Mouse (Mus musculus) ovary, adult 2 months (tissue): ENCODE results near the gene Cct7. TPM values are rescaled to one million over a fixed set of nuclear protein-coding genes. Genes with fewer than 3 reads are reported as not detected.

Source experiments
- polyA plus RNA-seq: library from polyadenylated mRNA; depleted of rRNA; stranded (reverse); fragments of >200 nt; gene quantifications from 2 replicates; pipeline ENCODE4 v1.2.3, GENCODE M21; 2012; rRNA removed

Cct7 gene
- polyA plus RNA-seq, result 144 and 170 TPM in 2 replicates

DNA sequence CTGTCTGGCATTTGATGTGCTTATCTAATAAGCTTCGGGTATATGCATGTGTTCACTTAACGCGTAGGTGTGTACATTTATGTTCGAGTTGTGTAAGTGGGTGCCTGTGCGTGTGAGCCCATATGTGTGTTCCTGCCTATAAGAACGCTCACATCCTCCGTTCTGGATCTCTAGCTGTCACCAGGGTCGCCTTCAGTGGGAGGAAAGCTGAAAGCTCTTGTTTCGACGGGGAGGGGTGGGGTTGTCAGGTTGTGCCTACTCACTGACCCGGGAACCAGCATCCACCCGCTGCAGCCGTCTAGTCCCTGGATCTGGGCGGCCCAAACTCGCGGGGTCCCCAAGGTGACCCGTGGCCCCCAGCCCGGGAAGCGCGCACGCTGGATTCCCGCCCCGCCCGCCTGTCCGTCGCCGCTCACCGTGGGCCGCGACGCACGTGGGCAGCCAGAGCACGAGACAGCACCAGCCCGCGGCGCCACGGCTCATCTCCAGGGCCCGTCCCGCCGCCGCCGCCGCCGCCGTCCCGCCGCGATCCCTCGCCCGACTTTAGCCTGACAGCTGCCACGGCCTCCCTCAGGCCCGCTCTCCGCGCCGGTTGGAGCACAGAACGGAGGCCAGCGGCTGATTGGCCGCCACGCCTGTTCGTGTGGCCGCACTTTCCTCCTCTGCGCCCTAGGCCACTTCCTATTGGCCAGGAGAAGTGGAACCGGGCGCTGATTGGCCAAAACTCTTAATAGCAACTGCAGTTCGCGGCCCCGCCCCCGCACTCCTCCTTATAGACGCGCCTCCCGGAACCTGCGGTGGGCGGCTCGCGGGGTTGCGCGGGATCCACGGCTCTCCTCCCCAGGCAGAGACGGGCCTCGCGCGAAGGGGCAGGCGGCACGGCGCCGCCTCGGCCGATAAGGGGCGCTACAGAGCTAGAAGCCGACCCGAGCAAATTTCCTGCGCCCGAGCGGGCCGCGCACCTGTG is at the start of gene Cct7:
TSS of gene Cct7 (plus strand) at position 818 of the 967 bp plus-strand sequence.

DNA sequence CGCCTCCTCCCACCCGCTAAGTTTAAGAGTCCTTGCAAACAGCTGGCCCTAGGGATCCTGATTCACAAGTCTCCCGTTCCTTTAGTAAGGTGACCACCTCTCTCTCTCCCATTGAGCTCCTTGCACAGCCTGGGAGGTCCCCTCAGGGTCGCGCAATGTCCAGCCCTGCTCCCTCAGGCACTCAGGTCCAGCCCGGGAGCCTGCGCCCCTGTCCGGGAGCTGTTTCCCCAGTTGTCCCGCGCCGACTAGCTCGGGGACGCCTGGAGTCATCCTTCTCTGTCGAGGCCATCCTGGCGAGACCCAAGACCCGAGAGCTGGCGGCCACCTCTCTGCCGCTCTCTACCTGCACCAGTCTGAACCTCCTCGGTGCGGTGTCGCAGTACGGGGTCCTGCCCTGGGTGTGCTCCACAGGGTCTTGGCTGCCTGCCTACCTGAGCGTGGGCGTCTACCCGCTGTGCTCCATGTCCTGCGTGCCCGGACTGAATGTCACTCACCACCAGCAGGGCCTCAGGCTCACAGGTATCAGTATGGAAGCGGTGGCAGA is 27.4 kb upstream of the Cct7 start, which contains the start of gene Noto:
TSS of gene Noto (plus strand) at position 51 of the 544 bp plus-strand sequence.

DNA sequence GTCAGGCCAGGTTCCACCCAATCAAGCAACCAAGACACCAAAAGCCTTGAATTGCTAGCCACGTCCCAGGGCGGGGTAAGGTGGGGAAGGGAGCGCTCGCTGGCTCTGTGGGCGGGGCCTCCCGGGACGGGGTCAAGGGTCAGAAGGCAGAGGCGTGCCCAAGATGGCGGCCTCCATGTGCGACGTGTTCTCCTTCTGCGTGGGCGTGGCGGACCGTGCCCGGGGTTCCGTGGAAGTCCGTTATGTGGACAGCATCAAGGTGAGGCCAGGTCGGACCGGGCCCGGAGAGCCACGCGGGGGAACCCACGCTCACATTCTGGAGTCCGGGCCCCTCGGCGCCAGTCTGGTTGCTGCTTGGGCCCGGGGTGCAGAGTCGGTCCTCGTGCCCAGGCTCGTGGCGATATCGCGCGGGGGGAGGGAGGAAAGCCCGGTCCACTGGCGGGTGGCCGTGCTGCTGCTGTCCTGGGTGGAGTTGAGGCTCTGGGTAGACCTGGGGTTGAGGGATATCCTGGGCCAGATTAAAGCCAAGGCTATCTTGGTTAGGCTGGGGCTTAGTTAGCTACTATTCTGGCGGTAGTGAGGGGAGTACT is 19.4 kb upstream of the Cct7 start, which contains the start of gene Smyd5:
TSS of gene Smyd5 (plus strand) at position 148 of the 590 bp plus-strand sequence.

DNA sequence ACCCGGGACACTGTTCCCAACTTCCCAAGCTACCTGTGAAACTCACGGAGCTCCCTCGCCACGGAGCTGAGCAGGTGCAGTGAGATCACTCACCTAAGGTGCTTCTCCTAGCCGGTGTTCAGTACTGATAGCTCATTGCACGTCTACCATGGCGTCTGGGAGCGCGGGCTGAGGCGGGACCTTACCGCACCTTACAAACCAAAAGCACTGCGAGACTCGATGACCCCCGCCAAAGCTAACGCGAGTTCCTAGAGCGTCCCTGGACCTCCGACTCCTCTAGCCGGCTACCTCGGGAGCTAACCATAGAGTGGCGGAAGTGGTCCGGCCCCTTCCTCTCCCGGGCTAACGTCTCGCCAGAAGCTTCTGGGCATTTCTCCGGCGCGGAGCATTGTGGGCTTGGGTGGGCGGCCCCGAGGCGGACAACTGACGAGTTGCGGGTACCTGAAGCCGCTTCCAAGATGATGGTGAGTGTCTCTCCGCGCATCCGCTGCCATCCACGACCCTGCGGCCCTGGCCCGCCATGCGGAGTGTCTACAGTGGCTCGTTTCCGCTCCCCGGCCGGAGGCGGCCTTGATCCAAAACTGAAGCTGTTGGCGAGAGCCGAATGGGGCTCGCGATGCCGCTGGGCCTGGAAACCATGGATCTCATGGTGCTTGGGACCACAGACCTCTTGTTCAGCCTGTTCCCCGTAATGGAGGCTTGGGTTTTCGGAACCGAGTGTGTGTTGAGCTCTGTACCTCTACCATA is 523 bp downstream of the Cct7 start, which contains the start of gene Pradc1:
TSS of gene Pradc1 (minus strand) at position 307 of the 747 bp plus-strand sequence.

DNA sequence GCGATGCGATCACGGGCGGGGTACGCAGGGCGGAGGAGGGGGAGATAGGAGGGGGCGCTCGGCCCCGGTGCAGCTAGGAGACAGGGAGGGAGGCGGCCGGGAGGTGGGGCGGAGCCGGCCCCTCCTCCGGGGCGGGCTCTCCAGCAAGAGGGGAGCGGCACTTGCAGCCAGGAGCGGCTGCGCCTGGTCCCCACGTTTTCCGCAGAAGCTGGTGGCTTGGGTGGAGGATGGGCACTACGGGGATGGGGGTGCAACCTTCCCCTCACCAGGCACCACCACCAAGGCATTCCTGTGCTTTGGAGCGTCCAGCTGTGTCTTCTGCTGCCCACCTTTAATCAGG is 51.6 kb downstream of the Cct7 start, which contains the start of gene Fbxo41:
TSS of gene Fbxo41 (minus strand) at position 84 of the 340 bp plus-strand sequence.

DNA sequence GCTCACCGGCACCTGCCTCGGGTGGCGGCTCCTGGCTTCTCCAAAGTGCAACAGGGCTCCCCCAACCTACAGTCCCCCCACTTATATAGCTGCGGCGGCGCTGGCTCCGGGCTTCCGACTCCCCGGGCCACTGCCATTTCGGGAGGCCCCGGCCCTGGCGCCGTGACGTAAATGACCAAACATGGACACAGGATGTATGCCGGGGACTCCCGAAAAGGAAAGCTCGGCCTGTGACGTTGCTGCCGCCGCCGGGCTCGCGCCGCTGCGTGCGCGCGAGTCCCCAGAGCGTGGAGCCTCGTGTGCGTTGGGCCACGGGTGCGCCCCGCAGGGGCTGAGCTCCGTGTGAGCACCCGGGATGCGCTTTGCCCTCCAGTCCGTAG is 62.2 kb downstream of the Cct7 start, which contains the start of gene Egr4:
TSS of gene Egr4 (minus strand) at position 59 of the 380 bp plus-strand sequence.

Other genes with a start within 250 kb of the Cct7 start
- gene Sfxn5, start 118.1 kb upstream of the Cct7 start, polyA plus RNA-seq, result 8.1 and 10.1 TPM in 2 replicates
- gene Rab11fip5, start 76.9 kb upstream of the Cct7 start, polyA plus RNA-seq, result 51.2 and 56.8 TPM in 2 replicates
- 9.1 and 10.0 TPM in 2 replicates for gene Noto, start 27.6 kb upstream of the Cct7 start, polyA plus RNA-seq
- gene Smyd5, start 19.5 kb upstream of the Cct7 start, polyA plus RNA-seq, result 44.5 and 53.9 TPM in 2 replicates
- 22.8 and 24.0 TPM in 2 replicates for gene Pradc1, start 456 bp downstream of the Cct7 start, polyA plus RNA-seq
- gene Fbxo41, start 51.5 kb downstream of the Cct7 start, polyA plus RNA-seq, result 1.1 and 1.3 TPM in 2 replicates
- gene Egr4, start 62.1 kb downstream of the Cct7 start, polyA plus RNA-seq, result 0.20 and 0.46 TPM in 2 replicates
- gene Alms1, start 136.0 kb downstream of the Cct7 start, polyA plus RNA-seq, result 0.94 and 1.7 TPM in 2 replicates